Mouse (Mus musculus): Measurements from ENCODE around the gene Xpc.

Gene Xpc

GRCm38 (mm10) chr6:91522816-91523215 lies 7.1 kb upstream of the Xpc start:
- no peak for DNase-seq (ENCODE audit: low spot score)

- DNase-seq (ENCODE audit: low spot score) = no peak
Measured at GRCm38 (mm10) chr6:91518454-91519020, 2.8 kb upstream of the Xpc start.

GRCm38 (mm10) chr6:91514737-91515362 lies 838 bp downstream of the Xpc start:
- DNase-seq (ENCODE audit: low spot score) = no peak

GRCm38 (mm10) chr6:91514135-91514534 lies 1.6 kb downstream of the Xpc start:
- no peak for DNase-seq (ENCODE audit: low spot score)

GRCm38 (mm10) chr6:91510211-91510610 lies 5.5 kb downstream of the Xpc start:
- DNase-seq (ENCODE audit: low spot score) = no peak

GRCm38 (mm10) chr6:91509326-91509725 lies 6.4 kb downstream of the Xpc start:
- DNase-seq (ENCODE audit: low spot score) = peak; percentile 80

- DNase-seq (ENCODE audit: low spot score) = no peak
Measured at GRCm38 (mm10) chr6:91508041-91508440, 7.6 kb downstream of the Xpc start.

GRCm38 (mm10) chr6:91506036-91506435 lies 9.7 kb downstream of the Xpc start:
- DNase-seq (ENCODE audit: low spot score) = no peak

- DNase-seq (ENCODE audit: low spot score) = no peak
Measured at GRCm38 (mm10) chr6:91503302-91503701, 12.4 kb downstream of the Xpc start.

GRCm38 (mm10) chr6:91494526-91494925 lies 21.2 kb downstream of the Xpc start:
- no peak for DNase-seq (ENCODE audit: low spot score)

- DNase-seq (ENCODE audit: low spot score) = no peak
Measured at GRCm38 (mm10) chr6:91493053-91493452, 22.6 kb downstream of the Xpc start.

GRCm38 (mm10) chr6:91491004-91491403 lies 24.7 kb downstream of the Xpc start:
- DNase-seq (ENCODE audit: low spot score) = no peak

GRCm38 (mm10) chr6:91489872-91490271 lies 25.8 kb downstream of the Xpc start:
- peak; percentile 17 for DNase-seq (ENCODE audit: low spot score)

GRCm38 (mm10) chr6:91488496-91489212 lies 27.0 kb downstream of the Xpc start:
- DNase-seq (ENCODE audit: low spot score) = peak; percentile 17

GRCm38 (mm10) chr6:91486736-91487453 lies 28.8 kb downstream of the Xpc start:
- DNase-seq (ENCODE audit: low spot score) = no peak

GRCm38 (mm10) chr6:91483371-91483770 lies 32.3 kb downstream of the Xpc start:
- no peak for DNase-seq (ENCODE audit: low spot score)

- no peak for DNase-seq (ENCODE audit: low spot score)
Measured at GRCm38 (mm10) chr6:91476541-91476940, 39.1 kb downstream of the Xpc start.

- DNase-seq (ENCODE audit: low spot score) = peak; percentile 34
Measured at GRCm38 (mm10) chr6:91474441-91475190, 41.1 kb downstream of the Xpc start.

- no peak for DNase-seq (ENCODE audit: low spot score)
Measured at GRCm38 (mm10) chr6:91473805-91474440, 41.8 kb downstream of the Xpc start.

- DNase-seq (ENCODE audit: low spot score) = peak; percentile 96
Measured at GRCm38 (mm10) chr6:91472868-91473804, 42.6 kb downstream of the Xpc start, which contains the start of the genes Chchd4 and Tmem43. TSS of gene Chchd4 (minus strand) at chr6:91473546. TSS of gene Tmem43 (plus strand) at chr6:91473703.
